Comparison of ENCODE assay signal across 10 mouse cellular contexts in the genomic region with DNA sequence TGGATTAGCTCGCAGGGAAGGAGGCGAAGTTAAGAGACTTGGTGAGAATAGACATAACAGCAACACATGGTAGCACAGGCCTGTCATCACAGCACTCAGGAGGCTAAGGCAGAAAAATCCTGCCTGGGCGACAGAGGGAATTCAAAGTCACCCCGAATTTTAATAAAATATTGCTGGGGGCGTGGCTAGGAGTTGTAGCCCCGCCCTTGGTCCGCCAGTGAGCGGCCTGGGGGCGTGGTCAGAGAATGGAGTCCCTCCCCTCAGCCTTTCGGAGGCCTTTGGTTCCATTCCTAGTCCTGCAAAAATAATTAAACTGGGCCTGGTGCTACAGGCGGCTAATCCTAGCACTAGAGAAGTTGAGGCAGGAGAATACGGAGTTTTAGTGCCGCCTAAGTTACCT. TPM values are rescaled to one million over a fixed set of nuclear protein-coding genes. Genes with fewer than 3 reads are reported as not detected.
DNase-seq lines count a peak whose midpoint lies in the region; ATAC-seq lines count a peak whose summit lies in the region.
"Had no signal": no experiment of that assay in that cellular context is flagged by ENCODE, and none has a peak within 500 bp of the region (broad histone marks: within the 10 kb centered on the region; RNA-seq: fewer than 3 reads in every experiment).

No protein-coding gene starts in this region.

- H3K27ac ChIP-seq in forebrain, embryonic 10.5 days = no peak overlapping the region
- no peak overlapping the region for H3K27ac ChIP-seq in forebrain, embryonic 13.5 days
- no peak overlapping the region for H3K27ac ChIP-seq in midbrain, embryonic 10.5 days (replicated peaks)
- no peak overlapping the region for H3K27ac ChIP-seq in midbrain, embryonic 13.5 days
- H3K27ac ChIP-seq in hindbrain, embryonic 11.5 days (ENCODE audit: low read depth, low read length) = no peak overlapping the region

- WGBS in forebrain, embryonic 10.5 days = 13% methylated on average over 13 of the region's 13 CpGs
- WGBS in forebrain, embryonic 13.5 days = 8% methylated on average over 13 of the region's 13 CpGs
- WGBS in midbrain, embryonic 10.5 days = 8% methylated on average over 13 of the region's 13 CpGs
- WGBS in midbrain, embryonic 13.5 days = 13% methylated on average over 13 of the region's 13 CpGs
- WGBS in hindbrain, embryonic 11.5 days = 9% methylated on average over 13 of the region's 13 CpGs

- H3K4me2 ChIP-seq in forebrain, embryonic 13.5 days = no peak overlapping the region
- H3K4me2 ChIP-seq in midbrain, embryonic 13.5 days (replicated peaks) = no peak overlapping the region
- H3K4me2 ChIP-seq in hindbrain, embryonic 11.5 days (replicated peaks; ENCODE audit: low read depth, low read length) = no peak overlapping the region

- H3K9me3 ChIP-seq in forebrain, embryonic 10.5 days = no peaks in the 10 kb centered on the region
- H3K9me3 ChIP-seq in forebrain, embryonic 13.5 days (replicated peaks) = no peaks in the 10 kb centered on the region
- H3K9me3 ChIP-seq in midbrain, embryonic 10.5 days (replicated peaks) = no peaks in the 10 kb centered on the region
- H3K9me3 ChIP-seq in midbrain, embryonic 13.5 days = no peaks in the 10 kb centered on the region
- H3K9me3 ChIP-seq in hindbrain, embryonic 11.5 days (ENCODE audit: control insufficient read depth, low read length) = no peaks in the 10 kb centered on the region

- 0 out of 2 replicates have a peak, but pooled peaks cover 1% of the 10 kb centered on the region for H3K36me3 ChIP-seq in forebrain, embryonic 10.5 days (replicated peaks)
- no peaks in the 10 kb centered on the region for H3K36me3 ChIP-seq in forebrain, embryonic 13.5 days (ENCODE audit: poor library complexity, severe bottlenecking)
- H3K36me3 ChIP-seq in midbrain, embryonic 10.5 days = peaks cover 2% of the 10 kb centered on the region; the same call in 1 of the 2 replicates
- no peaks in the 10 kb centered on the region; the same call in 1 of the 2 replicates for H3K36me3 ChIP-seq in midbrain, embryonic 13.5 days
- no peaks in the 10 kb centered on the region for H3K36me3 ChIP-seq in hindbrain, embryonic 11.5 days (ENCODE audit: control insufficient read depth, insufficient read depth, low read length)

- ATAC-seq in forebrain, embryonic 13.5 days = no peak
- ATAC-seq in midbrain, embryonic 13.5 days = no peak
- no peak for ATAC-seq in hindbrain, embryonic 11.5 days (ENCODE audit: low FRiP score)

- H3K9ac ChIP-seq in forebrain, embryonic 13.5 days = no peak overlapping the region
- no peak overlapping the region for H3K9ac ChIP-seq in midbrain, embryonic 13.5 days (replicated peaks)
- no peak overlapping the region for H3K9ac ChIP-seq in hindbrain, embryonic 11.5 days (ENCODE audit: low read depth, low read length)

- H3K4me1 ChIP-seq in forebrain, embryonic 10.5 days = peaks cover 43% of the 10 kb centered on the region
- H3K4me1 ChIP-seq in forebrain, embryonic 13.5 days = peaks cover 9% of the 10 kb centered on the region
- peaks cover 35% of the 10 kb centered on the region for H3K4me1 ChIP-seq in midbrain, embryonic 10.5 days
- H3K4me1 ChIP-seq in midbrain, embryonic 13.5 days (replicated peaks) = peaks cover 7% of the 10 kb centered on the region; the same call in 1 of the 2 replicates
- no peaks in the 10 kb centered on the region for H3K4me1 ChIP-seq in hindbrain, embryonic 11.5 days (replicated peaks; ENCODE audit: control insufficient read depth, insufficient read depth, low read length)

- H3K27me3 ChIP-seq in forebrain, embryonic 10.5 days (ENCODE audit: poor library complexity, severe bottlenecking) = peaks cover 56% of the 10 kb centered on the region
- H3K27me3 ChIP-seq in forebrain, embryonic 13.5 days = peaks cover 47% of the 10 kb centered on the region
- peaks cover 48% of the 10 kb centered on the region for H3K27me3 ChIP-seq in midbrain, embryonic 10.5 days (ENCODE audit: low read depth, poor library complexity, severe bottlenecking)
- H3K27me3 ChIP-seq in midbrain, embryonic 13.5 days = peaks cover 54% of the 10 kb centered on the region
- peaks cover 15% of the 10 kb centered on the region for H3K27me3 ChIP-seq in hindbrain, embryonic 11.5 days (ENCODE audit: control insufficient read depth, insufficient read depth, low read length)

- no peak for DNase-seq in forebrain, embryonic 10.5 days (ENCODE audit: extremely low spot score, low spot score)
- DNase-seq in midbrain, embryonic 10.5 days (ENCODE audit: low spot score) = peak; percentile 25
- peak; percentile 27 for DNase-seq in hindbrain, embryonic 11.5 days (ENCODE audit: low spot score)
- DNase-seq in spleen, postnatal 4 days (ENCODE audit: low spot score in 2 of 2) = peak; percentile 84 to 90
- DNase-seq in left cerebral cortex, adult 11 months (ENCODE audit: low spot score) = no peak
- DNase-seq in natural killer cell, adult 2 months (ENCODE audit: low spot score in 2 of 2) = no peak

- peak overlapping the region; percentile 36 for H3K4me3 ChIP-seq in forebrain, embryonic 10.5 days
- H3K4me3 ChIP-seq in forebrain, embryonic 13.5 days = no peak overlapping the region
- H3K4me3 ChIP-seq in midbrain, embryonic 10.5 days = peak overlapping the region; percentile 33; the same call in 1 of the 2 replicates
- no peak overlapping the region for H3K4me3 ChIP-seq in midbrain, embryonic 13.5 days (replicated peaks)
- no peak overlapping the region for H3K4me3 ChIP-seq in hindbrain, embryonic 11.5 days (ENCODE audit: low read depth, low read length)

RNA-seq across cellular contexts. Expression of a gene that starts 3.2 kb away (rescaled TPM):
- 0.51 and 0.71 TPM in 2 replicates for polyA plus RNA-seq in forebrain, embryonic 10.5 days (2016; fragmentation: Nextera tagmentation; extraction: Ambion mirVana)
- 0.33 and 0.36 TPM in 2 replicates for polyA plus RNA-seq in forebrain, embryonic 13.5 days (2015; fragmentation: Nextera tagmentation; extraction: Ambion mirVana)
- polyA plus RNA-seq in midbrain, embryonic 10.5 days (2016; fragmentation: Nextera tagmentation; extraction: Ambion mirVana) = 0.41 and 0.79 TPM in 2 replicates
- 0.94 and 1.1 TPM in 2 replicates for polyA plus RNA-seq in midbrain, embryonic 13.5 days (2015; fragmentation: Nextera tagmentation; extraction: Ambion mirVana)
- polyA plus RNA-seq in hindbrain, embryonic 11.5 days (2014; fragmentation: Nextera tagmentation; extraction: Ambion mirVana) = 0.86 and 0.95 TPM in 2 replicates
- polyA plus RNA-seq: large intestine, adult 2 months had no signal

RNA-seq across cellular contexts. Expression of a gene that starts 25.6 kb away (rescaled TPM):
- 32.8 and 34.8 TPM in 2 replicates for polyA plus RNA-seq in forebrain, embryonic 10.5 days (2016; fragmentation: Nextera tagmentation; extraction: Ambion mirVana)
- 27.5 and 30.8 TPM in 2 replicates for polyA plus RNA-seq in forebrain, embryonic 13.5 days (2015; fragmentation: Nextera tagmentation; extraction: Ambion mirVana)
- 31.6 and 35.3 TPM in 2 replicates for polyA plus RNA-seq in midbrain, embryonic 10.5 days (2016; fragmentation: Nextera tagmentation; extraction: Ambion mirVana)
- polyA plus RNA-seq in midbrain, embryonic 13.5 days (2015; fragmentation: Nextera tagmentation; extraction: Ambion mirVana) = 28.8 and 32.6 TPM in 2 replicates
- polyA plus RNA-seq in hindbrain, embryonic 11.5 days (2014; fragmentation: Nextera tagmentation; extraction: Ambion mirVana) = 21.6 and 22.5 TPM in 2 replicates

RNA-seq across cellular contexts. Expression of a gene that starts 41.1 kb away (rescaled TPM):
- polyA plus RNA-seq in forebrain, embryonic 10.5 days (2016; fragmentation: Nextera tagmentation; extraction: Ambion mirVana) = 0.05 and 0.07 TPM in 2 replicates
- polyA plus RNA-seq in forebrain, embryonic 13.5 days (2015; fragmentation: Nextera tagmentation; extraction: Ambion mirVana) = 0.35 and 0.57 TPM in 2 replicates
- 1.4 and 2.1 TPM in 2 replicates for polyA plus RNA-seq in midbrain, embryonic 10.5 days (2016; fragmentation: Nextera tagmentation; extraction: Ambion mirVana)
- polyA plus RNA-seq in midbrain, embryonic 13.5 days (2015; fragmentation: Nextera tagmentation; extraction: Ambion mirVana) = 2.6 and 3.0 TPM in 2 replicates
- polyA plus RNA-seq in hindbrain, embryonic 11.5 days (2014; fragmentation: Nextera tagmentation; extraction: Ambion mirVana) = 2.1 and 3.5 TPM in 2 replicates
- polyA plus RNA-seq: C2C12 had no signal

RNA-seq across cellular contexts. Expression of a gene that starts 41.4 kb away (rescaled TPM):
- polyA plus RNA-seq in forebrain, embryonic 10.5 days (2016; fragmentation: Nextera tagmentation; extraction: Ambion mirVana) = 7.4 and 7.5 TPM in 2 replicates
- polyA plus RNA-seq in forebrain, embryonic 13.5 days (2015; fragmentation: Nextera tagmentation; extraction: Ambion mirVana) = 6.6 and 7.5 TPM in 2 replicates
- 4.8 and 6.1 TPM in 2 replicates for polyA plus RNA-seq in midbrain, embryonic 10.5 days (2016; fragmentation: Nextera tagmentation; extraction: Ambion mirVana)
- 3.7 and 4.5 TPM in 2 replicates for polyA plus RNA-seq in midbrain, embryonic 13.5 days (2015; fragmentation: Nextera tagmentation; extraction: Ambion mirVana)
- polyA plus RNA-seq in hindbrain, embryonic 11.5 days (2014; fragmentation: Nextera tagmentation; extraction: Ambion mirVana) = 3.9 and 4.2 TPM in 2 replicates

RNA-seq across cellular contexts. Expression of a gene that starts 54.4 kb away (rescaled TPM):
- polyA plus RNA-seq in forebrain, embryonic 10.5 days (2016; fragmentation: Nextera tagmentation; extraction: Ambion mirVana) = 71.8 and 75.5 TPM in 2 replicates
- 72.3 and 74.9 TPM in 2 replicates for polyA plus RNA-seq in forebrain, embryonic 13.5 days (2015; fragmentation: Nextera tagmentation; extraction: Ambion mirVana)
- 86.8 and 87.3 TPM in 2 replicates for polyA plus RNA-seq in midbrain, embryonic 10.5 days (2016; fragmentation: Nextera tagmentation; extraction: Ambion mirVana)
- polyA plus RNA-seq in midbrain, embryonic 13.5 days (2015; fragmentation: Nextera tagmentation; extraction: Ambion mirVana) = 78.5 and 93.4 TPM in 2 replicates
- polyA plus RNA-seq in hindbrain, embryonic 11.5 days (2014; fragmentation: Nextera tagmentation; extraction: Ambion mirVana) = 98.8 and 108 TPM in 2 replicates

Comparison
In these comparisons a context has a peak if more than half of its experiments do, and no peak if none do; other contexts are left out.
1. H3K4me3 ChIP-seq: peak in forebrain, embryonic 10.5 days (single experiment) and midbrain, embryonic 10.5 days (single experiment); none in forebrain, embryonic 13.5 days (single experiment), midbrain, embryonic 13.5 days (single experiment) and hindbrain, embryonic 11.5 days (single experiment).
2. DNase-seq: peak in midbrain, embryonic 10.5 days (single experiment), hindbrain, embryonic 11.5 days (single experiment) and spleen, postnatal 4 days (2 of 2); none in forebrain, embryonic 10.5 days (single experiment), left cerebral cortex, adult 11 months (single experiment) and natural killer cell, adult 2 months (0 of 2).